Mouse (Mus musculus): ENCODE measurements at regions not wholly inside any gene's neighbourhood (a gene's known extent, or its start where the extent isn't known, plus 50 kb on each side); places are given as distances from the start of the nearest gene placed in this dataset.
"Not testable (repeated sequence)": the region's sequence is repeated elsewhere in the genome, so short reads cannot be mapped to it uniquely, and the experiment has no call there.

DNA sequence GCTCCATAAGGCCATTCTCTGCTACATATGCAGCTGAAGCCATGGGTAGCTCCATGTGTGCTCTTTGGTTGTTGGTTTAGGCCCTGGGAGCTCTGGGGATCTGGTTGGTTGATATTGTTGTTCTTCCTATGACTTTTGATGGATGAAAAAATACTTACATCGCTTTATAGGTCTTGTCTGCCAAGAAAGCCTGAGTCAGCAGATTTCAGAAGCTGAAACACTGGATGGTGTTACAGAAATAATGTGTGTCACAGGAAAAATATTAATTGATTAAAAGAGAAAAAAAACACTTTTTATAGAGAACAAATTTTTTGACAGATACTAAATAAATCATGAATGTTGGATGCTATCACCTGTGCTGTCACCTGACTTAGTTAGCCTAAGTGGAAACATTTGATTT lies 52.4 kb upstream of the Plxna2 start:
- DNase-seq (ENCODE audit: low spot score in 2 of 2), result no peak

DNA sequence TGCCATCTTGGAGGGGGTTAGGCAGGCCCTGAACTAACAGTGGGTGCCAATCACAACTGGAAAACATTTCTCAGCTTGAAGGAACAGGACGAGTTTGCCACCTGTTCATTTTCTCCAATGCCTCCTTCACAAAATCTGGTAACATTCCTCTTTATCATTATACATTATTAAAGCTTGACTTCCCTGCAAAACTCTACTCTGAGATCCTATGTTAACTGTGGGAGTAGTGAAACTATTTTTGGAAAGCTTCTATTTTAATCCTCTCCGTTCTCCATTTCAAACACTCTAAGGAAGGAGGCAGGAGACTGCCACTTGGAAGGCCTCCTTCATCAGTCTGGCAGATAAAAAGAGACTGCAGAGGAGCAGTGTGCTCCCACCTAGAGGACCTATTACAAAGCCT lies 54.1 kb upstream of the Plxna2 start:
- no peak for DNase-seq (ENCODE audit: low spot score in 2 of 2)

GRCm38 (mm10) chr1:194561098-194561497 lies 56.9 kb upstream of the Plxna2 start:
- DNase-seq (ENCODE audit: low spot score in 2 of 2), result no peak

DNA sequence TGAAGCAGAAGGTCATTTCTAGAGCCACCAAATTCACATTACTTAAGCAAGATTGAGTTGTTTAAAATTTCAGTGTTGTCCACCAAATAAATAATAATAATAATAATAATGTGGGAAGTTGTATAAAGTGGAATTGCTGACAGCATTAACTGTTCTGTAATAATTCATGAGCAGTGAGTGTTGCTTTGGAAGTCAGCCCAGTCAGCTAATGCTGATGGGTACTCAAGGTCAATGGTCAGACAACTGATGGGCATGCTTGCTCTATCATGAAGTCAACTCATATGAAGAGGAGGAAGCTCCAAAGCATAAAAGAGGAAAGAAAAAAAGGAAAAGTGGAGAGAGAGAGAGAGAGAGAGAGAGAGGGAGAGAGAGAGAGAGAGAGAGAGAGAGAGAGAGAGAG lies 69.4 kb upstream of the Plxna2 start:
- DNase-seq (ENCODE audit: low spot score in 2 of 2), result no peak

- DNase-seq (ENCODE audit: low spot score in 2 of 2), result no peak
Observed at GRCm38 (mm10) chr1:194548243-194548642, 69.8 kb upstream of the Plxna2 start.

DNA sequence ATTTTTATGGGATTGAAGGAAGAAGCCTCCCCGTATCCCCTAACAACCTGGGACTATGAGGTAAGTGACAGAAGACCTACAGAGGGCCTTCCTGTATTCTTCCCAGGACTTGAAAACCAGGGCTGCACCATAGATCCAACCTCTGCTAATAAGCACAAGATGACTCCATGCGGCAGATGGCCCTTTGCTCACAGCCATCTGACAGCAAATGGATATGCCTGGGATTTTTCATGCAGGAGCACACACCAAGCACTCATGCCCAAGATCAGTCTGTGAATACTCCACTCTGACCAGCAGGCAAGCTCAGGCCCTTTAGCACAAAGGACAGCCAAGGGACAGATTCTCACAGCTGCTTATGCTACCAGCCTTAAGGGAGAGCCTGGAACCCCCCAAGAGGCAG lies 77.1 kb upstream of the Plxna2 start:
- no peak for DNase-seq (ENCODE audit: low spot score in 2 of 2)

- no peak for DNase-seq (ENCODE audit: low spot score in 2 of 2)
Observed at GRCm38 (mm10) chr1:194527342-194528165, 90.5 kb upstream of the Plxna2 start.

DNA sequence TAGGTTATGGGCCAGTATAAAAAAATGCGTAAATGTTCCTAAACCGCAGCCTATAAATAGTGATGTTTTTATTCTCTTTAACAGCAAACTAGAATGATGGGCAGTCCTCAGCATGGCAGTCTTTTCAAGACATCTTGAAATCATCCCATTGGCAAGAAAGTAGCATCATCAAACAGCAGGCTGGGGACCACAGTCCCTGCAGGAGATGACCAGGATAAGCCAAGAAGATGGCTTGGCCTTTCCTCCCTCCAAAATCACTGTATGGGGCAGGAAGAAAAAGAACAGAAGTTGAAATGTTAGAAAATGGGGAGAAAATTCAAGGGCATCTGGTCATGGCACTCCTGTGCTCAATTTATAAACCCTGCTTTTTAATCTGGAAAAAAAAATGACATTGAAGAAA lies 93.0 kb upstream of the Plxna2 start:
- no peak for DNase-seq (ENCODE audit: low spot score in 2 of 2)

GRCm38 (mm10) chr1:194521216-194521615 lies 96.8 kb upstream of the Plxna2 start:
- no peak for DNase-seq (ENCODE audit: low spot score in 2 of 2)

DNA sequence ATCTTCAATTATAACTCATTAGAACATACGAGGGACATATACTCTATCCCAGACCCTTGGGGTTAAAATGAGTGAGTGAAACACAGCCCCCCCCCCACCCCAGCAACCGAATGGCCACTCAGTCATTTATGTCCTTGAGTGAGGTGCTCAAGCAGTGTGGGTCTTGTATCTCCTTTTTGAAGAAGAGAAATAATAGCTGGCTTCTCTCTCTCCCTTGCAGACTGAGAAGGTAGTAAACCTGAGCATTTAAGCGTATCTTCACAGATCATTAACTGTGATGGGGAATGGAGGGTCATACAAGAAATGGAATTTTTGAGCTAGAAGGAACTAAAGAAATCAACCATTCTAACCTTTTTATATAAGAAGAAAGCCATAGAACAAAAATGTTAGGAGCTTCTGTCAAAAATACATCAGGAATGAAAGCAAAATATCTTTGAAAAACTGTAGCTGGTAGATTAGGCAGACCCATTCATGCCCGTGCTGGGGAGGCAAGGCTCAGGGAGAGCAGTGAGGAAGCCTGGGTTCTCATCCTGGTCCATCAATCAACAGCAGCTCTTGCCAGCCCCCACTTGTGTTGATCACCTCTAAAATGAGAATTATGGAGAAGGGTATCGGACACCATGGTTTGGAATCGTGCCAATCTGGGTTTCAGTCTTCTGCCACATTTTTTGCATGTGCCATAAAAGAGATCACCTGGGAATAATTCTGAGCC lies 98.4 kb upstream of the Plxna2 start:
- DNase-seq (ENCODE audit: low spot score in 2 of 2), result no peak

GRCm38 (mm10) chr1:194516136-194516535 lies 101.9 kb upstream of the Plxna2 start:
- DNase-seq (ENCODE audit: low spot score in 2 of 2), result no peak

GRCm38 (mm10) chr1:194508314-194508713 lies 109.7 kb upstream of the Plxna2 start:
- no peak for DNase-seq (ENCODE audit: low spot score in 2 of 2)

DNA sequence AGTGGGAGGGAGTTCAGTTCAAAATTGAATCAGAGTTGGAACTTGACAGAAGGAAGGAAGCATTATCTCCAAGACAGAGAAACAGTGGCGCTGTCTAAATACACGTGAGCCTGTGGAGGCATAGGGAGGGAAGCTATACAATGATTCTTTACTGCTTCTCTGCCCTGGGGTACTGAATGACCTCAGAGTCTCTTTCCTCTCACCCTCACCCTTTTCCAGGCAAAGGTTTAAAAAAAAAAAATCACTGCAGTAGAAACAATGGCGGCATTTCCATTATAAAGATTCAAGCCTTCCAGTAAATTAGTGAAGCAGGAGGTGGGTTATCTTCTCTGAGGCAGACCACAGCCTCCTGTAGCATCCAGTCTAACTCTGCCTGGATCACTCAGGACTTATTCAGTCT lies 112.2 kb upstream of the Plxna2 start:
- no peak for DNase-seq (ENCODE audit: low spot score in 2 of 2)

GRCm38 (mm10) chr1:194504207-194504606 lies 113.8 kb upstream of the Plxna2 start:
- no peak for DNase-seq (ENCODE audit: low spot score in 2 of 2)

DNA sequence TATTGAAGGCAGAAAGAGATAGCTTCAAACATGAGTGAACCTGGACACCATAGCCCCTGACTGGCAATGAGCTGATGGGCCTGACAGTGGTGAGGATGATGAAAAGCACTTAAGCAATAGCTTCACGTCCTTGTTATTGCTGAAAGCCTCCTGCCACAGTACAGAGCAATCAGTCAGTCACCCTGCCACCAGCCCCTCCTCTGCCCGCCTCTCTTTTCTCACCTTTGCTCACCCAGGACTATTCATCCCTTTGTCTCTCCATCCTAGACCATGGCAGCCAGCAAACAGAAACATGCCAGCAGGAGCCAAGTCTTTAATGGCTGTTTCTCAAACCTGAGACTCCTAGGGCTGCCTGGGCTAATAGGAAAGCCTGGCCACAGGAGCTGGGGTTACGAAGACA lies 114.5 kb upstream of the Plxna2 start:
- DNase-seq (ENCODE audit: low spot score in 2 of 2), result no peak

- no peak for DNase-seq (ENCODE audit: low spot score in 2 of 2)
Observed at GRCm38 (mm10) chr1:194496424-194496823, 121.6 kb upstream of the Plxna2 start.

- no peak for DNase-seq (ENCODE audit: low spot score in 2 of 2)
Observed at GRCm38 (mm10) chr1:194491111-194491510, 126.9 kb upstream of the Plxna2 start.

GRCm38 (mm10) chr1:194488126-194488525 lies 129.9 kb upstream of the Plxna2 start:
- DNase-seq (ENCODE audit: low spot score in 2 of 2), result no peak

GRCm38 (mm10) chr1:194482717-194483059 lies 135.3 kb upstream of the Plxna2 start:
- no peak for DNase-seq (ENCODE audit: low spot score in 2 of 2)

GRCm38 (mm10) chr1:194482001-194482716 lies 135.9 kb upstream of the Plxna2 start:
- DNase-seq (ENCODE audit: low spot score in 2 of 2), result no peak

- DNase-seq (ENCODE audit: low spot score in 2 of 2), result not testable (repeated sequence)
Observed at GRCm38 (mm10) chr1:194471281-194471680, 146.7 kb upstream of the Plxna2 start.

- DNase-seq (ENCODE audit: low spot score in 2 of 2), result no peak
Observed at GRCm38 (mm10) chr1:194452480-194452879, 165.5 kb upstream of the Plxna2 start.

DNA sequence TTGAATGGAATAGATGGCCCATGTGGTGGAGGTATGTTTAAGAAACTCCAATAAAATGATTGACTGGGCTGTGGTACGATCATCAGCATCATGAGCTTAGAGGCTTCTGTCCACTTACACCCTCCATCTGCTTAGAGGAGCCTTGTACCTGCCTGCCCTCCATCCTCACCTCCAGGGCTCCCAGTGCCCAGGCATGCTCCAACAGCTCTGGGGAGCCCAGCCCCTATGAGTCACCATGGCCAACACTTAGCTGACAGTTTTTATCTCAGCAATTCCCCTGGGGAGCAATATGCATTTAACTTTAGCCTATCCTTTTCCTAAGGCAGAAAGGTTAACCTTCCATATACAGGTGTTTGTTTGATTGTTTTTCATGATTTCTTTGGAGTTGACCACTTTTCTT lies 174.3 kb upstream of the Plxna2 start:
- no peak for DNase-seq (ENCODE audit: low spot score in 2 of 2)

Measured in spleen, postnatal 10 days (tissue).